Mouse (Mus musculus) embryo, embryonic 9.5 days (tissue): ENCODE measurements around the gene Rbbp6.

Experiments
- DNase-seq: peaks from one replicate; pipeline ENCODE4 v3.0.0-alpha.2; 2017; ENCODE audit errors: extremely low spot score

Rbbp6 gene

GRCm38 (mm10) chr7:122965386-122965785, at the start of gene Rbbp6:
TSS of gene Rbbp6 (plus strand) at chr7:122965686.
- no peak for DNase-seq

- peak; percentile 72 for DNase-seq
Observed at GRCm38 (mm10) chr7:122919728-122920582, 45.5 kb upstream of the Rbbp6 start.

- no peak for DNase-seq
Observed at GRCm38 (mm10) chr7:122921537-122921936, 43.9 kb upstream of the Rbbp6 start.

- no peak for DNase-seq
Observed at GRCm38 (mm10) chr7:122924256-122924655, 41.2 kb upstream of the Rbbp6 start.

- DNase-seq, result no peak
Observed at GRCm38 (mm10) chr7:122930494-122930893, 35.0 kb upstream of the Rbbp6 start.

GRCm38 (mm10) chr7:122932171-122932570, 33.3 kb upstream of the Rbbp6 start:
- DNase-seq, result no peak

- no peak for DNase-seq
Observed at GRCm38 (mm10) chr7:122936626-122937025, 28.9 kb upstream of the Rbbp6 start.

- no peak for DNase-seq
Observed at GRCm38 (mm10) chr7:122938197-122938596, 27.3 kb upstream of the Rbbp6 start.

- no peak for DNase-seq
Observed at GRCm38 (mm10) chr7:122939181-122939580, 26.3 kb upstream of the Rbbp6 start.

- DNase-seq, result no peak
Observed at GRCm38 (mm10) chr7:122940371-122941075, 25.0 kb upstream of the Rbbp6 start.

GRCm38 (mm10) chr7:122942111-122942510, 23.4 kb upstream of the Rbbp6 start:
- DNase-seq, result no peak

- DNase-seq, result peak; percentile 70
Observed at GRCm38 (mm10) chr7:122945149-122945548, 20.3 kb upstream of the Rbbp6 start.

- no peak for DNase-seq
Observed at GRCm38 (mm10) chr7:122949268-122949667, 16.2 kb upstream of the Rbbp6 start.

- DNase-seq, result no peak
Observed at GRCm38 (mm10) chr7:122951464-122951863, 14.0 kb upstream of the Rbbp6 start.

GRCm38 (mm10) chr7:122952066-122952465, 13.4 kb upstream of the Rbbp6 start:
- DNase-seq, result no peak

- DNase-seq, result no peak
Observed at GRCm38 (mm10) chr7:122954451-122955225, 10.8 kb upstream of the Rbbp6 start.

GRCm38 (mm10) chr7:122955226-122955955, 10.1 kb upstream of the Rbbp6 start:
- DNase-seq, result no peak

GRCm38 (mm10) chr7:122968751-122969150, 3.3 kb downstream of the Rbbp6 start:
- DNase-seq, result no peak

GRCm38 (mm10) chr7:122969231-122970032, 3.9 kb downstream of the Rbbp6 start:
- peak; percentile 93 for DNase-seq

- peak; percentile 68 for DNase-seq
Observed at GRCm38 (mm10) chr7:122970119-122970781, 4.8 kb downstream of the Rbbp6 start.
